Mouse (Mus musculus) midbrain, embryonic 10.5 days (tissue): ENCODE measurements around the gene Nfatc3. TPM values are rescaled to one million over a fixed set of nuclear protein-coding genes. Genes with fewer than 3 reads are reported as not detected.
A peak's percentile ranks its signal among the peaks of the same experiment; 100 is the strongest.
"Not testable (repeated sequence)": the region's sequence is repeated elsewhere in the genome, so short reads cannot be mapped to it uniquely, and the experiment has no call there.

ENCODE experiments used
- DNase-seq: peaks from one replicate; pipeline ENCODE4 v3.0.0-alpha.2; 2017; ENCODE audit warnings: low spot score
- H3K27ac ChIP-seq: fragments of 300-500 bp; sonication (generic); replicated peaks from 2 replicates; pipeline ENCODE4 v1.5.1; 2016; ENCODE audit warnings: mild to moderate bottlenecking
- H3K27me3 ChIP-seq: fragments of 300-500 bp; sonication (generic); 2 replicates; pipeline ENCODE4 v1.6.1; 2016; ENCODE audit warnings: low read depth, mild to moderate bottlenecking; ENCODE audit not compliant: poor library complexity, severe bottlenecking
- H3K36me3 ChIP-seq: fragments of 300-500 bp; sonication (generic); 2 replicates; pipeline ENCODE4 v1.6.1; 2016; ENCODE audit warnings: mild to moderate bottlenecking, moderate library complexity
- H3K4me1 ChIP-seq: fragments of 300-500 bp; sonication (generic); 2 replicates; pipeline ENCODE4 v1.6.1; 2016
- H3K4me3 ChIP-seq: fragments of 300-500 bp; sonication (generic); 2 replicates; pipeline ENCODE4 v1.5.1; 2016; ENCODE audit warnings: mild to moderate bottlenecking, moderate library complexity
- H3K9me3 ChIP-seq: fragments of 300-500 bp; sonication (generic); replicated peaks from 2 replicates; pipeline ENCODE4 v1.6.1; 2016; ENCODE audit warnings: mild to moderate bottlenecking
- WGBS: fragments of 180-500 bp; shearing (Covaris S2); methylation state at CpG from one replicate; pipeline ENCODE4 v1.1.7; 2016; 5-methylcytosine and 5-hydroxymethylcytosine counted together
- polyA plus RNA-seq: library from polyadenylated mRNA; unstranded; fragments of >200 nt; fragmentation: Nextera tagmentation; extraction: Ambion mirVana; gene quantifications from 2 replicates; pipeline ENCODE4 v1.2.1, GENCODE M21; 2016

The Nfatc3 gene
- 5.3 and 5.9 TPM in 2 replicates for polyA plus RNA-seq

- Histone ChIP-seq H3K4me1 (peaks cover 33% of the 10 kb centered on the region), H3K36me3 (peaks cover 5% of the 10 kb centered on the region), H3K9me3 (no peaks in the 10 kb centered on the region), H3K27ac (peak within 1 kb of the TSS; percentile 95), H3K4me3 (peak within 1 kb of the TSS; percentile 91), H3K27me3 (no peaks in the 10 kb centered on the region)
- WGBS, result 2% methylated on average over 52 of the region's 52 CpGs
- peak; percentile 95 for DNase-seq
These were observed at the start of gene Nfatc3 for GRCm38 (mm10) chr8:106058731-106059612. Gene Nfatc3, plus strand, starts transcription at chr8:106058840.

- Histone ChIP-seq H3K4me3 (peak overlapping the region; percentile 85), H3K9me3 (no peaks in the 10 kb centered on the region), H3K27me3 (no peaks in the 10 kb centered on the region), H3K36me3 (peaks cover 27% of the 10 kb centered on the region), H3K4me1 (peaks cover 20% of the 10 kb centered on the region), H3K27ac (peak overlapping the region; percentile 90)
- WGBS, result 2% methylated on average over 74 of the region's 74 CpGs
- peak; percentile 94 for DNase-seq
These were observed 47.6 kb upstream of the Nfatc3 start for GRCm38 (mm10) chr8:106010748-106011642.

- H3K4me1 ChIP-seq, result peaks cover 20% of the 10 kb centered on the region
- no peak for DNase-seq
- peaks cover 32% of the 10 kb centered on the region for H3K36me3 ChIP-seq
- H3K4me3 ChIP-seq, result peak within 1 kb of the TSS; percentile 85
- H3K27me3 ChIP-seq, result no peaks in the 10 kb centered on the region
- H3K27ac ChIP-seq, result peak within 1 kb of the TSS; percentile 90
- no peaks in the 10 kb centered on the region for H3K9me3 ChIP-seq
- WGBS, result 2% methylated on average over 6 of the region's 6 CpGs
These were observed 47.0 kb upstream of the Nfatc3 start, which contains the start of gene Ddx28 for GRCm38 (mm10) chr8:106011643-106011986. Gene Ddx28, minus strand, starts transcription at chr8:106011882.

GRCm38 (mm10) chr8:106012203-106012602 lies 46.4 kb upstream of the Nfatc3 start:
- H3K27me3 ChIP-seq, H3K27ac ChIP-seq, H3K9me3 ChIP-seq, DNase-seq: not testable (repeated sequence)
- WGBS, result 84% methylated on average over 8 of the region's 8 CpGs
- peaks cover 37% of the 10 kb centered on the region for H3K36me3 ChIP-seq
- peak overlapping the region; percentile 85 for H3K4me3 ChIP-seq
- H3K4me1 ChIP-seq, result peaks cover 20% of the 10 kb centered on the region

GRCm38 (mm10) chr8:106016284-106016683 lies 42.4 kb upstream of the Nfatc3 start:
- Histone ChIP-seq H3K4me1 (peaks cover 7% of the 10 kb centered on the region), H3K27ac (no peak overlapping the region), H3K27me3 (no peaks in the 10 kb centered on the region), H3K36me3 (peaks cover 43% of the 10 kb centered on the region), H3K9me3 (no peaks in the 10 kb centered on the region), H3K4me3 (no peak overlapping the region)
- DNase-seq, result no peak
- 93% methylated on average over 6 of the region's 6 CpGs for WGBS

- Histone ChIP-seq H3K4me3 (no peak overlapping the region), H3K36me3 (peaks cover 43% of the 10 kb centered on the region), H3K27me3 (no peaks in the 10 kb centered on the region), H3K27ac (no peak overlapping the region), H3K4me1 (peaks cover under 1% of the 10 kb centered on the region), H3K9me3 (no peaks in the 10 kb centered on the region)
- no peak for DNase-seq
- WGBS, result 92% methylated on average over 7 of the region's 7 CpGs
These were observed 41.5 kb upstream of the Nfatc3 start for GRCm38 (mm10) chr8:106017130-106017529.

GRCm38 (mm10) chr8:106018039-106018438 lies 40.6 kb upstream of the Nfatc3 start:
- Histone ChIP-seq H3K9me3 (no peaks in the 10 kb centered on the region), H3K27me3 (no peaks in the 10 kb centered on the region), H3K4me1 (no peaks in the 10 kb centered on the region), H3K4me3 (no peak overlapping the region), H3K27ac (no peak overlapping the region), H3K36me3 (peaks cover 43% of the 10 kb centered on the region)
- 91% methylated on average over 3 of the region's 3 CpGs for WGBS
- no peak for DNase-seq

GRCm38 (mm10) chr8:106022483-106022882 lies 36.2 kb upstream of the Nfatc3 start:
- H3K4me1 ChIP-seq, result no peaks in the 10 kb centered on the region
- no peak overlapping the region for H3K27ac ChIP-seq
- H3K4me3 ChIP-seq, result no peak overlapping the region

GRCm38 (mm10) chr8:106038721-106039120 lies 19.9 kb upstream of the Nfatc3 start:
- no peak overlapping the region for H3K4me3 ChIP-seq
- DNase-seq, result no peak
- 91% methylated on average over 10 of the region's 10 CpGs for WGBS
- peaks cover 18% of the 10 kb centered on the region for H3K36me3 ChIP-seq
- H3K27ac ChIP-seq, result no peak overlapping the region
- H3K4me1 ChIP-seq, result no peaks in the 10 kb centered on the region
- no peaks in the 10 kb centered on the region for H3K9me3 ChIP-seq
- H3K27me3 ChIP-seq, result no peaks in the 10 kb centered on the region

More at GRCm38 (mm10) chr8:106022483-106022882, 36.2 kb upstream of the Nfatc3 start:
- Histone ChIP-seq H3K9me3 (no peaks in the 10 kb centered on the region), H3K36me3 (peaks cover 37% of the 10 kb centered on the region), H3K27me3 (no peaks in the 10 kb centered on the region)
- peak; percentile 66 for DNase-seq

- peaks cover 19% of the 10 kb centered on the region for H3K36me3 ChIP-seq
- H3K27me3 ChIP-seq, result no peaks in the 10 kb centered on the region
- no peaks in the 10 kb centered on the region for H3K9me3 ChIP-seq
- DNase-seq, result no peak
- WGBS, result 92% methylated on average over 4 of the region's 4 CpGs
- H3K27ac ChIP-seq, result no peak overlapping the region
- H3K4me1 ChIP-seq, result no peaks in the 10 kb centered on the region; the same call in 1 of the 2 replicates
- no peak overlapping the region for H3K4me3 ChIP-seq
These were observed 19.0 kb upstream of the Nfatc3 start for GRCm38 (mm10) chr8:106039605-106040004.

- Histone ChIP-seq H3K9me3 (no peaks in the 10 kb centered on the region), H3K27me3 (no peaks in the 10 kb centered on the region), H3K36me3 (peaks cover 25% of the 10 kb centered on the region), H3K4me1 (no peaks in the 10 kb centered on the region; the same call in 1 of the 2 replicates), H3K4me3 (no peak overlapping the region), H3K27ac (no peak overlapping the region)
- 80% methylated on average over 4 of the region's 4 CpGs for WGBS
- no peak for DNase-seq
These were observed 18.4 kb upstream of the Nfatc3 start for GRCm38 (mm10) chr8:106040218-106040617.

GRCm38 (mm10) chr8:106043055-106043454 lies 15.6 kb upstream of the Nfatc3 start:
- Histone ChIP-seq H3K27me3 (no peaks in the 10 kb centered on the region), H3K4me3 (no peak overlapping the region), H3K27ac (no peak overlapping the region), H3K36me3 (peaks cover 26% of the 10 kb centered on the region), H3K4me1 (no peaks in the 10 kb centered on the region; the same call in 1 of the 2 replicates), H3K9me3 (no peaks in the 10 kb centered on the region)
- 74% methylated on average over 2 of the region's 2 CpGs for WGBS
- DNase-seq, result no peak
